Mouse (Mus musculus) heart, postnatal 25 days (tissue): Measurements from ENCODE around the gene St6galnac5. TPM values are rescaled to one million over a fixed set of nuclear protein-coding genes. Genes with fewer than 3 reads are reported as not detected.

Experiments used
- DNase-seq: peaks from one replicate; pipeline ENCODE4 v3.0.0; 2022; ENCODE audit warnings: low spot score
- intact Hi-C: fragments of 180-260 bp; cut with DNase I; formaldehyde crosslinking; loops from one replicate; pipeline ENCODE4 v1.15.1; 2025
- total RNA-seq, 2 experiments: library from RNA; stranded (reverse); gene quantifications; 2 replicates each; pipeline ENCODE4 v1.2.3; 2021

Gene St6galnac5
- total RNA-seq, 2 experiments from 2014 or later, result not detected

GRCm38 (mm10) chr3:152923530-152923929 is 58.5 kb downstream of the St6galnac5 start:
- intact Hi-C loops, result no loop called here
- no peak for DNase-seq

- no peak for DNase-seq
- intact Hi-C loops, result no loop called here
Measured at GRCm38 (mm10) chr3:152920365-152920764, 61.7 kb downstream of the St6galnac5 start.

GRCm38 (mm10) chr3:152919101-152919500 is 62.9 kb downstream of the St6galnac5 start:
- no peak for DNase-seq
- intact Hi-C loops, result no loop called here

- intact Hi-C loops, result no loop called here
Measured at GRCm38 (mm10) chr3:152917579-152917978, 64.5 kb downstream of the St6galnac5 start.

DNA sequence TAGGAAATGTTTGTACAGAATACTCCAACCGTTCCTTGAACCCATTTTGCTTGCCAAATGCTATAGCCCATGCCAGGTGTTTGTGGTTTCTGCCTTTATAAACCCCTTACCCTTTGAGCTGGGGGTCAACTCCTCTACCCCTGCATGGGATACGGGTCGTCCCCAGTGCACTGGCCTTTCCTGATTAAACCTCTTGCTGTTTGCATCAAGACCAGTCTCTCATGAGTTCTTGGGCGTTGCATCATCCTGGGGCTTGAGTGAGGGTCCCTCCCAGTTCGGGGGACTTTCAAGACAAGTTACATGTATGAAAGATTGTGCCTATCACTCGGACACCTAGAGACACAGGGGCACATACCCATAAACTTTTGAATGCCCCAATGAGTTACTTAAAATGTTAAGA is 67.7 kb downstream of the St6galnac5 start:
- intact Hi-C loops, result no loop called here
- DNase-seq, result no peak

More at GRCm38 (mm10) chr3:152917579-152917978, 64.5 kb downstream of the St6galnac5 start:
- no peak for DNase-seq

- no peak for DNase-seq
- intact Hi-C loops, result no loop called here
Measured at GRCm38 (mm10) chr3:152913625-152914024, 68.4 kb downstream of the St6galnac5 start.

DNA sequence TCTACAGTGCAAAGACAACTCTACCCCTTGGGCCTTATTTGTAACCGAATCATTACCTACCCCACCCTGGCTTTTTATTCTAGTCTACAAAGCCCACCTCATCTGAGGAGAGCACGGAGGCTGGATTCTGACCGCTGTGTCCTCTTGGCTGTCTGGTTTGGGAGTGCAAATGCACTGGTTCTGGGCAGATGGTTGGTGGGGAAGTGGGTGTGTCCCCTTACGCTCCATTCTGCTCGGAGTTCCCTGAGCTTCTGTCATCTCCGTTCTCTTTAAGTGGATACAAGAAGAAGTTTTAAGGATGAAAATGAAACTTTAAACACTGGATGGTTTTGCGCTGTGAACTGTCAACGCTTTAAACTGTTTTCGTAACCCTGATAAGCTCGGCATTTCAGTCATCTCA is 68.9 kb downstream of the St6galnac5 start:
- intact Hi-C loops, result no loop called here
- DNase-seq, result no peak

DNA sequence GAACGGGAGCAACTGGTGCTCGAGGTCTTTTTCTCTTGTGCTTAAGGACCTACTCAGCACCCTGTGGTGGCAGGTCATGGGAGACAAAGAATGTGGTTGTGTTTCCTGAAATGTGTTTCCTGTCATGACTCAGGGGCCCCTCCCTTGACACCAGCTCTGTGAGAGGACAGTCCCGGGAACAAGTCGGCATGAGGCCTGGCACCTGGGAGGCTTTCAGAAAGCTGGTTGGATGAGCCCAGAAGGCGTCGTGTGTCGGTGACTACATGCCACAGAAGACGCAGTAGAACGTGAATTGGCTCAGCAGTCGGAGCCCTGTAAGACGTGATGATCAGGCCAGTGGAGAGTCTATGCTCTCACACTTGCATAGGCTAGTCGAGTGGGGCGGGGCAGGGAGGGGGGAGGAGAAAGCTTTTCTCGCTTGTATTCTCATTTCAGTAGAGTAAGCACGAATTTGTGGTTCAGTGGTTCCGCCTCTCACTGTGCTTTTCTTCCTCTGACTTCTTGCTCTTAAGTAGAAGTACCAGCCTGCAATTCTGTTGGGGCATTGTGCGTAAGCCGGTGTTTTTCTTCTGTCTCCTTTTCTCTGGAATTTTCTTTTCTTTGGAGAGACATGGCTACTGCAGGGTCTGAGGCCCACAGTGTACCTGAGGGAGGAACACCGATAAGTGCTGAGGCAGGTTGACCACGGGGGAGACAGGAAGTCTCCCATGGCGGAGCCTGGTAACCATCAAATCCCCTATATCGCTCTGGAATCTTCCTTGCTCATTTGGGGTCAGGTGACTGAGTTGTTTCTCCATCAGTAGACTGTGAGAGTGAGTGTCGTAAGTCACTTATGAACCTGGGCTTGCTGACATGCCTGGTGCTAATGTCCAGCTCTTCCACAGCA is 69.6 kb downstream of the St6galnac5 start:
- DNase-seq, result no peak
- intact Hi-C loops, result no loop called here

GRCm38 (mm10) chr3:152911578-152911977 is 70.5 kb downstream of the St6galnac5 start:
- no peak for DNase-seq
- intact Hi-C loops, result no loop called here

DNA sequence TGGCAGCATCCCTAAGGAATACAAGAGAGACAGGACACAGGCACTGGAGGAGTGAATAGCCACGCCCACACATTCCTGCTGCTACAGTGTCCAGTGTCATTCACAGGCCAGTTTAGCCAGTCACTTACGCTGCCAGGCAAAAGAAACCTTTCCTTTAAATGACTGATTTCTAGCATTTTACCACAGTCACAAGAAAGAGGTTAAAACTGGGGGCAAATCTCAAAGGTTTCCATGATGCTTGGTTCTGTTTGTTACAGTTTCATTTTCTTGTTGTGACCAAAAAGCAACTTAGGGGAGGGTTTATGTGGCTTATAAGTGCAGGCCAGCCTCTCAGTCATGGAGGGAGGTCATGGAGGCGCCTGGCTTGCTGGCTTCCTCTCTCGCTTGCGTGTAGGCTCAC is 74.4 kb downstream of the St6galnac5 start:
- intact Hi-C loops, result no loop called here
- DNase-seq, result no peak

GRCm38 (mm10) chr3:152907087-152907486 is 75.0 kb downstream of the St6galnac5 start:
- intact Hi-C loops, result no loop called here
- DNase-seq, result no peak

DNA sequence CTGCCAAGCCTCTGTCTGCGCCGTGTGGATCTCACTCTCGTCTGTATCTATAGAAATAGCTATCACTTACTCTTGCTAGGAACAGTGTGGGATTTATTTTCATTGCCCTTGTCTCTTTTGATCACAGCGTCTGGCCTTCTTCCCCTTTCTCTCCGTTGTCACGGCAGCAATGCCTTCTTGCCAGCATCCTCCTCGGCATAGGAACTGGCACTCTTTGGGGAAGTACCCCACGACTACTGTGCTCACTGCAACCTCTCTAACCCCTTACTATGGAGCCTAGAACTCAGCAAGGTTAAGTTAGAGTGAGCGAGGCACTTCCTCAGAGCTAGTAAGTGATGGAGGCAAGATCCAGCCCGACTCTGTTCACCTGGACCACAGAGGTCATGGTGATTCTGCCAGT is 76.2 kb downstream of the St6galnac5 start:
- no peak for DNase-seq
- intact Hi-C loops, result no loop called here

DNA sequence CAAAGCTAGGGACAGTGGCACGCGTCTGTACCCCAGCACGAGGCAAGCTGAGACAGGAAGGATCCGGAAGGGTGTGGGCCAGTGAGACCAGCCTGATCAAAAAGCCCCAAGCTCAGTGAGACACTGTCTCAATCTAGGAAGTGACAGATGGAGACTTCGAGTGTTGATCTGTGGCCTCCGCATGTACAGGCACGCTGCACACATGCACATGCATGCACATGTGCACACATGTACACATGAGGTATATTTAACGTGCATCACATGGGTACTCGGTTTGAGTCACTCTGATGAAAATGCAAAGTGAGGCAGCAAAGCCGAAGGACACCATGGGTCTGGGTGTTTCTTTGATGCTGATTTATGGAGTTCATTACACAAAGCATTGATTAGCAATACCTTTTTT is 77.0 kb downstream of the St6galnac5 start:
- intact Hi-C loops, result no loop called here
- DNase-seq, result no peak

- intact Hi-C loops, result no loop called here
- DNase-seq, result no peak
Measured at GRCm38 (mm10) chr3:152898906-152899305, 83.1 kb downstream of the St6galnac5 start.

GRCm38 (mm10) chr3:152897196-152897595 is 84.8 kb downstream of the St6galnac5 start:
- intact Hi-C loops, result no loop called here
- no peak for DNase-seq

GRCm38 (mm10) chr3:152896111-152896510 is 85.9 kb downstream of the St6galnac5 start:
- intact Hi-C loops, result no loop called here
- no peak for DNase-seq

- intact Hi-C loops, result no loop called here
- DNase-seq, result no peak
Measured at GRCm38 (mm10) chr3:152894935-152895334, 87.1 kb downstream of the St6galnac5 start.

- no peak for DNase-seq
- intact Hi-C loops, result no loop called here
Measured at GRCm38 (mm10) chr3:152888116-152888515, 93.9 kb downstream of the St6galnac5 start.

GRCm38 (mm10) chr3:152886749-152887148 is 95.3 kb downstream of the St6galnac5 start:
- intact Hi-C loops, result no loop called here
- no peak for DNase-seq

DNA sequence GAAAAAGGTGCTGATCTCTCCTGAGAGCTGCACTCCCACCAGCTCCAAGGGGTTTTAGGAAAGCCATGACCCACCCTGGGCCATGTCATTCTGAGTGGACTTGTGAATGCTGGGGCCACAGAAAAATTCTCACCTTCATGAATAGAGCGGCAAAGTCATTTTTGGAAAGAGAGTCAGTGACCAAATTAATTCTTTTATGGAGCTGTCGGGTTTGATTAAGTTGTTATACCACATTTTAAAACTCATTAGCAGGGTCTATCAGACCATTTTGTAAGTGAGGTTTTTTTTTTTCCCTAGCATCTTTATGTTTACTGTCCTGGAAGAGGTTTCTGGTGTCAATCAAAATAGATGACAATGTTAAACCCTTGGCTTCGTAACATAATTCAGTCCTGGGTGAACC is 98.5 kb downstream of the St6galnac5 start:
- intact Hi-C loops, result no loop called here

GRCm38 (mm10) chr3:152881706-152882105 is 100.3 kb downstream of the St6galnac5 start:
- DNase-seq, result no peak
- intact Hi-C loops, result no loop called here

More for the DNA sequence above, 98.5 kb downstream of the St6galnac5 start:
- no peak for DNase-seq
